Mouse (Mus musculus) spleen, adult 2 months (tissue): Measurements from ENCODE around the gene Emb.
A peak's percentile ranks its signal among the peaks of the same experiment; 100 is the strongest.

Experiments
- CTCF ChIP-seq: fragments of 200-500 bp; IDR thresholded peaks from 2 replicates; pipeline ENCODE4 v1.5.1; 2011; ENCODE audit warnings: mild to moderate bottlenecking, inconsistent platforms; ENCODE audit not compliant: insufficient read depth, insufficient read length, insufficient replicate concordance; ENCODE audit errors: extremely low read depth
- POLR2A ChIP-seq: fragments of 200-500 bp; IDR thresholded peaks from 2 replicates; pipeline ENCODE4 v1.6.1; 2011; ENCODE audit warnings: low read depth, low read length, inconsistent platforms

DNA sequence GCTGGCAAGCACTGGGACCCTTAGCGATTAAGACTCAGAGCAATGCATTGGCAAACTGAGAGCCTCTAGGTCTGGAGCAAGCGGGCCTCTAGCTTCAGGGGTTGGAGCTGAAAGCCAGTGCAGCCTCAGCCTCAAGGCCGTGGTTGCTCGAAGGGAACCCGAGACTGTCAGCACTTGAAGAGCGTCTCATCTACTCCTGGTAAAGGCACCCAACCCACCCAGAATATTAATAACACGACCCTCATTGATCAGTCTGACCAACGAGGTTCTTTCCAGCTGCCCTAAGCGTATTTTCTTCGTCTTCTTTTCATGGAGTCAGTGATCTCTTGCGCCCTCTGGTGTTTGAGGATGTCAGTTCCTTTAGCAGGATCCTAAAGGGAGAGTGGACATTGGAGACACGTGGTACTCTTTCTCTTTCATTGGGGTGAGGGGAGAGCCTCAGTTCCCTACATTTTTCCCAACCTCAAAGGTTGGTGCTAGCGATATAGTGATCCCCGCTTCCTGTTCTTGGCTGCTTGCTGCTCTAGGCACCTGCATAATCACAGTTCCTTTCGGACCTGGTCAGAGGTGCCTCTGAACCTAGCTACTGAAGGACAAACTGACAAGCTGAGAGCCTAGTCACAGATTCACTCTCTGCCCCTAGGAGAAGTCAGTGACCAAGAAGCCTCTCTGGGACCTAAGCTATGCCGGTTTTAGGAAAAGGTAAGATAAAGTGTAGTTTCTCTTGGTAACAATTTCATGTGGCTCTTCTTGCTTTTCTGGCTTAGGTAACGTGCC, 81.3 kb downstream of the Emb start:
- peak; percentile 50; the same call in 1 of the 2 replicates for TF ChIP-seq CTCF
- TF ChIP-seq POLR2A: no peak
